Mouse (Mus musculus): ENCODE data around the gene Rala. TPM values are rescaled to one million over a fixed set of nuclear protein-coding genes. Genes with fewer than 3 reads are reported as not detected.

Rala gene
- polyA plus RNA-seq, 1 experiment from 2014 or later, result 94.9 TPM

Other genes starting within 250 kb of the Rala start
- gene Mplkip, start 249.0 kb downstream of the Rala start, polyA plus RNA-seq (2015; fragmentation: Nextera tagmentation; extraction: Ambion mirVana), result 33.9 and 37.3 TPM in 2 replicates
- gene Sugct, start 248.7 kb downstream of the Rala start, polyA plus RNA-seq (2015; fragmentation: Nextera tagmentation; extraction: Ambion mirVana), result 7.9 and 8.2 TPM in 2 replicates
- 7.0 and 7.5 TPM in 2 replicates for gene Cdk13, start 139.1 kb downstream of the Rala start, polyA plus RNA-seq (2015; fragmentation: Nextera tagmentation; extraction: Ambion mirVana)
- 52.6 and 63.2 TPM in 2 replicates for gene Yae1d1, start 49.1 kb upstream of the Rala start, polyA plus RNA-seq (2015; fragmentation: Nextera tagmentation; extraction: Ambion mirVana)